Mouse (Mus musculus) kidney, postnatal 25 days (tissue): ENCODE results near the gene Cdk6.
A peak's percentile ranks its signal among the peaks of the same experiment; 100 is the strongest.
"Not testable (repeated sequence)": the region's sequence is repeated elsewhere in the genome, so short reads cannot be mapped to it uniquely, and the experiment has no call there.

Experiments used
- DNase-seq, 2 experiments: peaks; one replicate each; pipeline ENCODE4 v3.0.0; 2021; ENCODE audit warnings: mixed read lengths in 2 of 2

Gene Cdk6

DNA sequence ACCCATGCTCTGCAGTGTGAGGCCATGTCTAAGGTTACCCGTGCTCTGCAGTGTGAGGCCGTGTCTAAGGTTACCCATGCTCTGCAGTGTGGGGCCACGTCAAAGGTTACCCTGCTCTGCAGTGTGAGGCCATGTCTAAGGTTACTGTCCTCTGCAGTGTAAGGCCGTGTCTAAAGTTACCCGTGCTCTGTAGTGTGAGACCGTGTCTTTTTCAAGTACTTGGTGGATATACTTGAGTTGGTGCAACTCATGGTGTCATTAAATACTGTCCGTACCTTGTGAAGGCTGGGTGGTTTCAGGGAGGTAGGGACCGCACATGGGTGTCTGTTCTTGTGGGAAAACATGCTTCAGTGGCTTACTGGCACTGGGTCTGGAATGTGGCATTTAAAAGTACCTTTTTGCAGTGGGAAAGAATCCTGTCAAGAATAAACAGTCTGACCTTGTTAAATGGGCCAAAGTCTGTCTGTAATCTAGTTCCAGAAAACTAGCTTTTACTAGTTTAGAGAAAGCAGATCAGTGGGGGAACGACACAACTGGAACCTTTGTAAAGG is 97.2 kb downstream of the Cdk6 start:
- DNase-seq, result not testable (repeated sequence)

DNA sequence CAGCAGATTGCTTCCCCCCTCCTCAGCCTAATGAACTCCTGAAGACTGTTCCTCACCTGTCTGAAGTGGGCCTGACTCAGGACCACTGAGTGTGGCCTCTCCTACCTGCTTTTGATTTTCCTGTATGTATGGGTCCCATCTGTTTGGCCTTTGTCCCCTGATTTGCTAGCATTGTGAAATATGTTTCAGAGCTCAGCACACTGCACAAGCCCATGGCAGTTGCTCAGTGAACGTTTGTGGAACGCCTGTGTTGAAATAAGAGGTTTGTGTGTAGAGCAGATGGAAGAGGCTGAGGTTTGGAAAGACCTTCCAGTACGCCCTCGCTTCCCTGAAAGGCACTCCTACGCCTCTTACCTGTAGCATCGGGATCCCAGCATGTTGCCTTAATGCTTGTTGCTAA is 98.1 kb downstream of the Cdk6 start:
- not testable (repeated sequence) for DNase-seq

DNA sequence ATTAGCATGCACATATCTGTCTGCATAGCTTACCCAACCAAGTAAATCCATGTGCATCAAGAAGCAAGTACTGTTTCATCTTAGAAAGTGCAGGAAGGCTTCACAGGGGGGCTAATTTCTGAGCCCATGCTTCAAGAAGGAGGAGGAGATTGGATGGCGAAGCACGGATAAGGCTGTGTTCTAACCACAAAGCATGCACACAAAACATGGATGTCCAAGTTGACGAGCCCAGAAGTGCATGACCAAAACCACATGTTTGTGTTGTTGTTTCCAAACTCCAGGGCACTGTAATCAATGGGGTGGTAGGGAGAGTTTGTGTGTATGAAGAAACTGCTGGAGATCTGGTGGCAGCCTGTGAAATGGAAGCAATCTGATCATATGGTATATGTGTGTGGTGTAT is 101.2 kb downstream of the Cdk6 start:
- DNase-seq, result not testable (repeated sequence)

- DNase-seq, result peak in 1 of 2 experiments; percentile 28
Observed at GRCm38 (mm10) chr5:3451233-3451632, 109.9 kb downstream of the Cdk6 start.

- peak; percentile 28 to 45 for DNase-seq
Observed at GRCm38 (mm10) chr5:3453946-3454345, 112.7 kb downstream of the Cdk6 start.

DNA sequence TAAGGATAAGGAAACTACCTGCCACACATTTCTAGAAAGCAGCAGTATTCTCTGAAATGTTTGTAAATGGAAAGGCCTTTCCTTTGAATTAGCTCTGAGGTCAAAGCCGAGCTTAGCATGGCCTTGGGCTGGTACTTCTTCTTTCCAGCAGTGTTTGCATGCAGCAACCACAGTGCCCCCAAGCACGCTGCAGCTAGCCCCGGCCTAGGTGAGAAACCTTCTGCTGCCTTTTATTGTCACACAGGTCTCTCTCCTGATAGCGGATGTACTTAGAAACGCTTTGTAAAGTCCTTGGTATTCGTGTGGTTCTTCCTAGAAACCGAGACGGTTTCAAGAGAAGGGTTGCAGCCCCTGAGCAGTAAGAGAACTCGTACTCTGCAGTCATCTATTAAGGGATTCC is 119.6 kb downstream of the Cdk6 start:
- no peak for DNase-seq

- DNase-seq, result no peak
Observed at GRCm38 (mm10) chr5:3461401-3461800, 120.1 kb downstream of the Cdk6 start.

GRCm38 (mm10) chr5:3462897-3463757 is 121.8 kb downstream of the Cdk6 start:
- peak; percentile 50 to 57 for DNase-seq

- no peak for DNase-seq
Observed at GRCm38 (mm10) chr5:3463758-3464157, 122.5 kb downstream of the Cdk6 start.

GRCm38 (mm10) chr5:3466069-3466877 is 125.0 kb downstream of the Cdk6 start:
- no peak for DNase-seq

GRCm38 (mm10) chr5:3470866-3471265 is 129.6 kb downstream of the Cdk6 start:
- no peak for DNase-seq

DNA sequence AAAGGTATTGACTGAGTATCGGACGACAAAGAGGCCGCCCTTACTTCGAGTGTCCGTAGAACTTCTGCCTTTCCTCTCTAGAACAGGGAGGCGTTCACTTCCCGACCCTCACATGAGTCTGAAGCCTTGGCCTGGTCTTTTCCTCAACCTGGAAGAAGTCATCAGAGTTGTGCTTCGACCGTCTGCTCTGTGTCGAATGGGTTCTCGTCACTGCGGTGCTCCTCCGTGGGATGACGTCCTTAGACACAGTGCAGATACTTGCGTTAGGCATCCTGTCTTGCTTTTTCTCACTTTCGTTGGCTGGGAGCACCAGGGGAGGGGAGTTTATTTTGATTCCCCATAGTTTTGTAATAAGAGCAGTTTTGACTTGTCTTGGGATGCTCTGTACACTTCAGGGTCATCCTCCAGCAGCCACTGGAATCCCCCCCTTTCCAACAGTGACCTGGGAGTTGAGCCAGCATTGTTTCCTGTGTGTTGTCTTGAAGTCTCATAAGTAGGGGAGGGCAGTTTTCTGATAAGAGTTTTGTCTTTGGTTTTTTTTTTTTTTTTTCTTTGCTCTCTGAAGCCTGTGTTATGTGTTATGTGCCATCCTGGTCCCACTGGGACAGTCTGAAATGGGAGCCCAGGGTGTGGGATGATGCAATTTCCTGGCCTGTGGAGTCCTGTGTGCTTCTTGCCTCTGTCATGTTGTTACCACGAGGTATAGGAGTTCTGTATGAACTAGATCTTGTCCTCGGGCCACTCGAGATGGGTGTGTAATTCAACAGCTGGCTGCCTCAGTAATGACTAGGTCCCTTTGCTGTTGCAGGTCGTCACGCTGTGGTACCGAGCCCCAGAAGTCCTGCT is 131.2 kb downstream of the Cdk6 start:
- peak in 1 of 2 experiments; percentile 37 for DNase-seq

DNA sequence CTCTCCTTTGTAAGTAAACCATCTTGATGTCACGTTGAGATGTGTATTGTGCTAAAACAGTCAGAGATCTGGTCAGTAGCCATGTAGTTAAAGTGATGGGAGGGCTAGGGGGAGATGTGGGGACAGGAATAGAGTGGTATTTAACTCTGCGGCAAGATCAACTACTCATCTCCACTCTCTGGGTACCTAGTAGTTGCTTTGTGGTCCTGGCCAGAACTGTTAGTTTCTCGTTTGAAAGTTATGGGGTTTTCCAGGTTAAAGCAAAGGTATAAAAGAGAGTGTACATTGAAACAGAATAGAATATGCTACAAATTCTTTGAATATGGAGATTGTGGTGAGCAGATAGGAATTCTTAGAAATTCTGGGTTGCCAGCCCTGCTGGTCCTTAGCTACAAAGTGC is 136.4 kb downstream of the Cdk6 start:
- no peak for DNase-seq

- no peak for DNase-seq
Observed at GRCm38 (mm10) chr5:3478216-3478615, 136.9 kb downstream of the Cdk6 start.

DNA sequence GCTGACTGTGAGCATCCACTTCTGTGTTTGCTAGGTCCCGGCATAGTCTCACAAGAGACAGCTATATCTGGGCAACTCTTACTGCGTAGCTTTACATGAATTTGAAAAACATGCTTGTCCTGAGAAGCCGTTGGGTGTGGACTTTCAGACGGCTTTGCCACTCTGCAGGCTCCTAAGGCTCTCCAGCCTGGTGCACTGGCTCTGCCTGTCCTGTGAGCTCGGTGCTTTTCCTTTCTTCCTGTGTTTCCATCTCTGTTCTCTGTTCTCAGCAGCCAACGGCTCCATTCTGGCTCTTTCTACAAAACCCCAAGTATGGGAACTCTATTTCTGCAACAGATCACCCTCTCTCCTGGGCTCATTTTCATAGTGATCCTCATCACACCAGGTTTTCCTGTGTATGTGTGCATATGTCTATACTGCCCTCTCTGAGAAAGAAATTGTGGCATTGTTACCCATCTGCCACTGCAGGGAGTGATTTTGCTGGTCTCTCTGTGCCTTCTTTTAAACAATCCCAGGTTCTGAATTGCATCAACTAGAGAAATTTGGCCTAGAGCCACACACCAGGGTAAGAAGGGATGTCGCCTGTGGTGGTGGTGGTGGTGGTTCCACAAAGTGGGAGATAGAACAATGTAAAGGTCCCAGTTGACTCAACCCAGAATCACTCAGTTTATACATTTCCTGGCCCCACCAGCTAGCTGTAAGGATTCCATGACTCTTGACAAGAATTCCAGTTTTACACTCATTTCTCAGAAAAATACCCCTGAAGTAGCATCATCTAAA is 137.9 kb downstream of the Cdk6 start:
- no peak for DNase-seq

- DNase-seq, result no peak
Observed at GRCm38 (mm10) chr5:3480637-3481395, 139.5 kb downstream of the Cdk6 start.

- DNase-seq, result no peak
Observed at GRCm38 (mm10) chr5:3482474-3482873, 141.2 kb downstream of the Cdk6 start.

DNA sequence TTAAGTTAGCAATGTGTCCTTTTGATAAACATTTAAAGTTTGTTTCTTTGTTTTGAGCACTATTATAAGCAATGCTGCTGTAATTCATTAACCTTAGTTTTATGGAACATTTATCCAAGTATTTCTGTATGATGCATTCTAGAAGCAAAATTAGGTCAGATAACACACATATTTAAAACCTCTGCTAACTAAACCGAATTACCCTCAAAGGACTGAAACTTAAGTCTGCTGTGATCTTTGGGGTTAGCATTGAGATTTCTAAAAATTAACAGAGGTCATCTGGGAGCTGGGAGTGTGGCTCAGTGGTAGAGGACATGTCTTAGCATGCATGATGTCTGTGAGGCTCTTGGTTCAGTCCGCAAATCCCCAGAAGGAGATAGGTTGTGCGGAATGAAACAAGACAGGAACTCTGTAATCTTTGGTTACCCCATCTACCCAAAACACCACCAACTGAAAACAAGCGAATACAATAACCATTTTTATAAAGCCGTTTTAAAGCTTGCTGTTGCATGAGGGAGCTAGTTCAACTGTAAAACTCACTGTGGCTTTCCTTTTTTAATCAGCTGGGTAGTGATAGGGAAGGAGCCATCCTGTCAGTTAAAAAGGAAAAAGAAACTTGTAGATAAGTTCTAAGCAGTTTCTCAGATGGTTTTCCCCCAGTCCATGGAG is 141.9 kb downstream of the Cdk6 start:
- no peak for DNase-seq

DNA sequence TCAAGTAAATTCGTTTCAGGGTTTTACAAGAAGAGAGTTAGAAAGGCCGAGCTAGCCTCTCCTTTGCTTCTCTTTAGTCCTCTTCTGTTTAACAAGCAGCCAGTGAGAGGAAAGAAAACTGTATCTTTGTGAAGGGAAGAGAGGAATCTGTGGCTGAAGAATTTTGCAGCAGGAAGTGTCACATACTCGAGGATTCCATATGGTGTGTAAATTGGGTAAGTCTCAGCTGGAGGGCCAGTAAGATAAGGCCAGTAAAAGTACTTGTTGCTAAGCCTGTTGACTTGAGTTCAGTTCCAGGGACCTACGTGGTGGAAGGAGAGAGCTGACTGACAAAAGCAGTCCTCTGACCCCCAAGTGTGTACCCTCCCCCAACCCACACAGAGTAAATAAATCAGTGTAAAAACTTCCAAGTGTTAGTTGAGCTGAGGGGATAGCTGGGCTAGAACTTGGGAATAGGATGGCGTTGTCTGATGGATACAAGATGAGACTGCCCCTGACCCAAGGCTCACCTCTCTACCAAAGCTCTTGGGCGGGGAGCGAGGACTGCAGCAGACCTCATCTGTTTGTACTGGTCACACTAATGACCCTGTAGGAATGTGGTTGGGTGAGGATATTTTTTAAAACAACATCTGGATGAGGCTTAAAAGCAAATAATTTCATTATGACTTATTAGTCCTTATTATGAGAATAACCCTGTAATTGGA is 145.4 kb downstream of the Cdk6 start:
- DNase-seq, result no peak
